Mouse (Mus musculus) embryonic stem cell, embryonic (primary cell): Measurements from ENCODE around the gene Xcl1.
"Not testable (repeated sequence)": the region's sequence is repeated elsewhere in the genome, so short reads cannot be mapped to it uniquely, and the experiment has no call there.

Experiments used
- CTCF ChIA-PET, 4 experiments: fragments of 300-600 bp in 2 of 4; fragments of 350-600 bp in 2 of 4; sonication (Branson Sonifier 250); formaldehyde crosslinking; loops; one replicate each; lab custom pipeline; 2022; ENCODE audit warnings: inconsistent platforms in 2 of 4; lab: Charles Lee
- POLR2A ChIA-PET, 4 experiments: fragments of 300-600 bp in 2 of 4; fragments of 350-600 bp in 2 of 4; sonication (Branson Sonifier 250); formaldehyde crosslinking; loops; one replicate each; lab custom pipeline; 2022; ENCODE audit warnings: antibody characterized with exemption in 4 of 4, inconsistent platforms in 1 of 4; lab: Charles Lee

Gene Xcl1

DNA sequence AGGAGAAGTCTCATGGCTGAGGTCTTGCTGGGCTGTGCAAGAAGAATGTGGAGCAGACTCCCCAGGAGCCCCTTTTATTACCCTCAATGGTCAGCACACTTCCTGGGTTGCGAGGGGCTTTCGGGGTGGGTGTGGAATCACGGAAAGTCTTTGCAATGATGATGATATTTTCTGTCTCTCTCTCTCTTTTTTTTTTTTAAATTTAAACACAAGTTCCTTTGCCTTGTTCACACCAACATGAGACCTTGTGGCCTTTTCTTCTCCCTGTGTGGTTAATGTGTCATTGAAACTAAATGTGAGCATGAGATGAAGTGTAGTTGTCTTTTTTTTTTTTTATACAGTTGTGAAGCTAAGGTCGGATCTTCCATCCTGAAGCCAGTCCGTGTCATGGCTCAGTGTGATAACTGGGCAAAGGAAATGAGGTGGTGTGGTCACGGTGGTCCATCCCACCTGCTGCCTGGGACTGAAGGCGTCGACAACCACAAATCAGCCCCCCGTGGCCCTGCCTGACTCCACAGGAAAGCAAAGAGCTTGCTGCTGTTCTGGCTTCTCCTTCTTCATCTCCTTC, at the start of gene Xcl1:
TSS of gene Xcl1 (minus strand) at position 51 of the 568 bp plus-strand sequence.
- ChIA-PET POLR2A (interaction anchor here in 1 of 4 experiments (0.6 kb wide), 1 partner anchor 27 kb away, joined by 3 read pairs; no protein-coding TSS in a partner anchor), CTCF (interaction anchor here in 1 of 4 experiments (0.6 kb wide), 1 partner anchor 1556 kb away, joined by 3 read pairs; no protein-coding TSS in a partner anchor)

DNA sequence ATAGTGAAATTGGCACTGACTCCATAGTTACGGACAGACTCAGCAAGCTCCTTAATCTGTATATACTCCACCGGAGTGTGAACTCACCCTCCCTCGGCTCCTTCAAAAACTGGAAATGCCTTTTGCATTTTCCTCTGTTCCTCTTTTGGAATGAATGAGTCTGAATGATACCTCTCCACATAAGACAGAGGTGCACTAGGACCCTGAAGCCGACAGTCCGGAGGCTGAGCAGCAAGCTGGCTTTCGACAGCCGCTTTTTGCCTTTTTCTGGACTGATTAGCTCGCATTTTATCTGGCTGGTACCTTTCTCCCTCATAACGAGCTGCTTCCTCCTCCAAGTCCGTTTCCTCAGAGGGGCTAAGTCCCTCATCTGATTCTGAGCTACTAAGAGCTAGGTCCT, 49.4 kb upstream of the Xcl1 start:
- CTCF ChIA-PET, result not testable (repeated sequence)
- POLR2A ChIA-PET, result interaction anchor here in 1 of 4 experiments (0.7 kb wide), 1 partner anchor 538 kb away, joined by 3 read pairs; no protein-coding TSS in a partner anchor

DNA sequence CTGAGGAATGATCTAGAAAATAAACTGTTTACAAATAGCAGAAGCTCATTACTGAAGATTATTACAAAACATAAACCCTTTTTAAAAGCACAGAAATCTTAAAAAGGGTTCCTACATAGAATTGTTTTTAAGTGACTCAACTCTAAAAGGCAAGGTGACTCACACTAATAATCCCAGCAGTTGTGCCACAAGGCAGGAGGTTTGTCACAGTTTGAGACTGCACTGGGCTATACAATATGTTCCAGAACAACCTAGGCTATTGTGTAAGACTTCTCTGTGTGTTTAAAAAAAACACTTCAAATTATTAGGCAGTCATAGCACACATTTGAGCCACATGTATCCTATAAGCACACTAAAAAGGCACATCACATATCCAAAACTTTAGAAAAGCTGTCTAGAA, 42.0 kb upstream of the Xcl1 start:
- ChIA-PET POLR2A (no interaction called here), CTCF (no interaction called here)

DNA sequence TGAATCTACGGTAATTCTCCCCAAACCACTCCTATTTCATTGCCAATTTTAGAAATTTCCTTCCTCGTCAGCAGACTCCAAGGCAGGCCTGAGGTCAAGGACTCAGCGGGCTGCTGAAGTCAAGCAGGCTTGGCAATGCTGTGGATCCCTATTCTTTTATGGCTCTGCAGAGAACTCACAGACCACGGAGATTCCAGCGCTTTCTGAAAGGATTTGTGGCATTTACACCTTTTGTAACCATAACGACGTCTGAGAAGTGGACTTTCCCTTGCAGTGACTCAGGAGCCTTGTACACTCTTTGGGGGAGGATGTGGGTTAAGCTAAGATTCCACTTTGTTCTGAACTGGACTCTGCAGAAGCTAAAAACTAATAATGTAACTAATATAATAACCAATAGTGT, 40.4 kb upstream of the Xcl1 start:
- POLR2A ChIA-PET, result no interaction called here

DNA sequence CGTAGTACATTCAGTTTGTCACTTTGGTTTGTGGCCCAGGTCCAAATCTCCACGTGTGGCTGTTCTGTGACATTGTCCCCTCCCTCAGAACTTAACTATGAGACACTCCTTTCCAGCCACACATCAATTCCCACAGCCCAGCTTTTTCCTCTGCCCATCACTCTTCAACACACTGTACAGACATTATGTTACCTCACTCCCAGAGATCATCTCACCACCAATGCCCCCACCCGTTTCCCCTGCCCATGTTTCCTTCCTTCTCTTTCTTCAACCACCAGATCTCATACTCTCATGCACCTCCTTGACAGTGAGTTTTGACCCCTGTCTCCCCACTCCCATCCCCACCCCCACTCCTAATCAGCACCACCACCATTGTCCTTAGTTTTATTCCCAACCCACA, 39.9 kb upstream of the Xcl1 start:
- ChIA-PET POLR2A (no interaction called here), CTCF (no interaction called here)

More for the DNA sequence above, 40.4 kb upstream of the Xcl1 start:
- CTCF ChIA-PET, result no interaction called here

DNA sequence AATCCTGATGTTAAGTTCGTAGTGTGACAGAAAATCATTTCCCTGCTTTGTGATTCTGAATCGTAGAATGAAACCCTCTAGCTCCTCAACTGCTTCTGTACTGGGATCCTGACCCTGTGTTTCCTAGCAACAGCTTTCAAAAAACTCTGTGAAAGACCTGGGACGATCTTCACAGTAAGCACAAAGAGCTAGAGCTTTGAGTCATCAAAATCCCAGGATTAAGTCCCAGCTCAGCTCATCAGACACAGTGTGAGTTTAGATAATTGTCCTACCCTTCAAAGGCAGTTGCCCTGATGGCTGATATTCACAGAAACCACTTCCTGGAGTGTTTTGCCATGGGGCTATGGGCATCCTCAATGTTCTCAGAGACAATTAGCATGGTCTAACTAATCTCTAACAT, 38.5 kb upstream of the Xcl1 start:
- POLR2A ChIA-PET, result no interaction called here
- CTCF ChIA-PET, result no interaction called here

DNA sequence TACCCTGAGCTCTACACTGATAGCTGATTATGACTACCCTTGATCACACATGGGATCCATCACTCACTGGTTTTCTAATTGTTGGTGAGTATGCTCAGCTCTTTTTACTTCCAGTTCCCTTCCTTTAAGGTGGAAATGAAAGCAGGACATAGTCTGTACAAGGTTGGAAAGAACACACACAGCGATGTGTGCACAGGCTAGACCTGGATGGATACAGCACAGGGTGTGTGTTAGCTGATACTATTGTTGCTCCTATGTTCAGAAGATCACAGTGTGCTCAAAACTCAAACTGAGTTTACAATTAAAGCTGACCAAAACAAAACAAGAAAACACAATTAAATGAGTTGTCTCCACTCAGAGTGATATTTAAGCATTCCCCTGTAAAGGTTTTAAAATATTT, 38.0 kb upstream of the Xcl1 start:
- POLR2A ChIA-PET, result no interaction called here

DNA sequence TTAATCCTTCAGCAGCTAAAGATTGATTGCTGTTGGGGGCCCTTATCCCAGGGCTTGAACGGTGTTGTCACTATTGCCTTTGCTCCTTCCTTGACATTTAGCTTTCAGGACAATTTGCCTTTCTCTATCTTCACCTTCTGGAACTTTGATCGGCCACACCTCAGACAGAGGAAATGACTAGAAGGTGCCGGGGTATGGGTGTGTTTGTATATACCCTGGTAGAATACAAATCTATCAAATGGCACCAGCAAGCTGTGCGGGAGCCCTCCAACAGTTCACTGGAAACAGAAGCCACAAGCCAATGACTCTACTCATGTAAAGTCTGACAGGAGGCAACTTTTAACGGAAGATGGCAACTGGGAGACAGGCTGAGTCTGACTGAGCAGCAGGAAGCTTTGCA, 37.4 kb upstream of the Xcl1 start:
- POLR2A ChIA-PET, result no interaction called here
- CTCF ChIA-PET, result no interaction called here

More for the DNA sequence above, 38.0 kb upstream of the Xcl1 start:
- CTCF ChIA-PET, result no interaction called here

DNA sequence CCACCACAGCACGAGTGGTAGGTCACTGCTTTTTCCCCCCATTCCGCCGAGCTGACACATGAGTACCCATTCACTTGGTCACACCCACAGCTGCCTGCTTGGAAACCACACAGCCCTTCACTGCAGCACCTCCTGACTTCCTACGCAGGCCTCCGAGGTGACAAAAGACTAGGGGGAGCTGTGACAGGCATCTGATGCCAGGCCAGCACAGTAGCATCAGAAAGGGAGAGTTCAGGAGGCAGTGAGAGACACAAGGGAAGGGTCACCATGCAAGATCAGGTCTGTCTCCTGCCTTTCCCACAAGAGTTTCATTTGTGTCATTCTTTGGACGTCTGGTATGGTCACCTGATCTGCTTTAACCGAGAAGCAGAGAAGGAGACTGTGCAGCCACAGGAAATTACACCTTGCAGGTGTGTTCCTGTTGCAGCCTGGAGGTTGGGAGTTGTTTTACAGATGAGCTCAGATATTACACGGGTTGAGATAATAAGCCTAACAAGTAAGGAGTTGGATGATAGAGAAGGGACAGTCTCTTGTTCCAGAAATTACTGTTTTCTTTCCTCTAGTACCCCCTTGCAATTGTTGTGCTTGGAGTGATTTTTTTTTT, 30.9 kb upstream of the Xcl1 start:
- CTCF ChIA-PET, result interaction anchor here in 2 of 4 experiments (0.6 to 0.7 kb wide), 2 partner anchors 53 to 153 kb away, joined by 3 to 7 read pairs; no protein-coding TSS in a partner anchor
- POLR2A ChIA-PET, result interaction anchor here in 2 of 4 experiments (0.5 to 0.6 kb wide), 2 partner anchors 884 to 1183 kb away, joined by 3 to 5 read pairs; no protein-coding TSS in a partner anchor

DNA sequence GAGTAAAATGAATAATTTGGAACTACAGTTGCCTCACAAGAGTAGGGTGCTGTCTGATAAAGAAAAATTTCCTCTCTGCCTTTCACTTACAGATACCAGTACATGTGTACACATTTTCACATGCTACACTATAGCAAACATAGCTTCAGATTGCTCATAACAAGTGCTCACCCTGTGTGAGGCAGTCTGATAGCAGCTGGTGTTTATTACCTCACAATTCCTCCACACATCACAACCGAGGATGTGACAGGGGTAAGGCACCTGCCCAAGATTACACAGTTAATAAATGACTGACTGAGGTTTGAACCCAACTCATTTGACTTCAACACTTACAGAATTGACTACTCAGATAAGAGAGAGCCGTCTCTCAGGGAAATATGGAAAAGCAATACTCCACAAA, 25.3 kb upstream of the Xcl1 start:
- ChIA-PET POLR2A (no interaction called here), CTCF (no interaction called here)

DNA sequence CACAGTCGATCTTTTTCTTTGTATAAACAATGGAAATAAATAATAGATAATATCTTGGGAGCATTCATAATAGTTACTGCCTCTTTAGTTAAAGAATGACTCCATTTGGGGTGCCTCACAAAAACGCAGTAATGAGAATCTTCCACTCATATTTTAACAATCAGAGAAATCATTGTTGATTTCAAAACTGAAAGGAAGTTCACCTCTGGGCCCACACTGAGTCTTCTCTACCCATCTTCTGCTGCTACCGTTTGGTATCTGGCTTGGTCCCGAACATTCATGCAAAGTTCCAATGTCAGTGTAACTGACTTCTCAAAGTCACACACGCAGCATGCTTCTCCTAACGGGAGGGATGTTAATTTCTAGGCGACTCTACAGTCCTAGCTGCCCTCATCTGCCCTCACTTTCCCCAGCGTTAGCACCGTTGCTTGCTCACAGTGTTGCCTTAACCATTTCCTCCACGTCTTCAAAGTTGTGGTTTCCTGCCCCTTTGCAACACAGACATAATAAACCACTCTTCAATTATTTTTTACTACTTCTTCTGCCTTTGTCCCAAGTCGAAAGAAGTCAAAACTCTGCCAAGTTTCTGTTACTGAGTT, 24.6 kb upstream of the Xcl1 start:
- ChIA-PET CTCF (no interaction called here), POLR2A (no interaction called here)

DNA sequence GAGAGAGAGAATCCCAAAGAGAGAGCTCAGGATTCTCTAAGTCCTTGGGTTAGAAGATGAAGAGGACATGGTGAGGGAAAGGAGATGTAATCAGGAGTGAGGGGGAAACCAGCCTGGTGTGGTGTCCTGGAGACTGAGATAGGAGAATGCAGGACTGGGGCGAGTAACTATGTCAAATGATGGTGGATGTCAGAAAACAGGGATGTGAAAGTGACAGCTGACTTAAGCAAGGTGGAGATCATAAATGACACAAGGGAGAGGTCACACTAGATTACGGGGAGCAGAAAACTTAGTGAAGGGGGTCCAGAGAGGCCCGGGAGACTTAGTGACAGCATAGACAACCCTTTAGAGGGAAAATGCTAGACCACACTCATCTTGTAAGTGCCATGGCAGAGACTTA, 23.8 kb upstream of the Xcl1 start:
- ChIA-PET POLR2A (no interaction called here), CTCF (no interaction called here)

DNA sequence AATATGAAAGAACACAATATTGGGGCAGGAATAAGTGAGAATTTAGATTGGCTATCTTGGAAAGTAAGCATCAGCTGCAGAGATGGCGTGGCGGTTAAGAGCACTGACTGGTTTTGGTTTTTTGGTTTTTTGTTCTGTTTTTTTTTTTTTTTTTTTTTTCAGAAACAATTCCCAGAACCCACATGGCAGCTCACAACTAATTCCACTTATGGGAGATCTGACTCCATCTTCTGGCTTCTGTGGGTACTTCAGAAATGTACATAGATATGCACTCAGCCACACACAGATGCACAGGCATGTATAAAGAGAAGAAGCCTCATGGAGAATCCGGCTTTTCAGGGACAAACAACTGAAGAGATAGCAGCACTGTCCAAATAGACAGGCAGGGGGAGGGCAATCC, 22.6 kb upstream of the Xcl1 start:
- ChIA-PET POLR2A (no interaction called here), CTCF (interaction anchor here in 1 of 4 experiments (0.7 kb wide), 1 partner anchor 623 kb away, joined by 4 read pairs; no protein-coding TSS in a partner anchor)

DNA sequence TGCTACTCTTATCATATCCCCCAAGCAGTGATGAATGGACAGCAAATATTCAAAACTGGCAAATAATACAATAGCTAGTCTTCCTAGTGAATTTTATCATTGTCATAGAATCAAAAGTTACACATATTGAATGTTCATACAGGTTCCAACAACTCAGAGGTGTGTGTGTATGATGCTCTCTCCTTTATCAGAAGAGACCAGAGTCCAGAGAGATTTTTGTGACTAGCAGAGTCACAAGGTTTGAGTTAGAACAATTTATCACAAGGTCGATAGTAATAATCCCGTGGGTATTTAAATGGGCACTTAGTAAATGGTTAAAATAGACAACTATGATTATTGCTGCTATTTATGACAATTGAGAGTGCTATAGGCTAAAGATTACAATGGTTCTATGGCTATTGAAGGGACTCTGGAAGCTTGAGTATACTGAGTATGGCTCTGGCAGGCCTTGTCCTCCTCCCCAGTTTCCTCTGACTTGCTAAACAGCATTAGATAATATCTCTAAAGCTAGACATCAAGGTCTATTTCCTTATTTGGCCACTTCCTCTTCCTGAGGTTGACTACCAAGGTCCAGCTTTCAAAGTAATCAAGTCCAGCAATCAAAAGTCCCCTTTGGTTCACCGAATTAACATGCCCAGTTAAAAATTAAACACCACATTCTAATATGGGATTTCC, 21.5 kb upstream of the Xcl1 start:
- ChIA-PET POLR2A (no interaction called here), CTCF (no interaction called here)

DNA sequence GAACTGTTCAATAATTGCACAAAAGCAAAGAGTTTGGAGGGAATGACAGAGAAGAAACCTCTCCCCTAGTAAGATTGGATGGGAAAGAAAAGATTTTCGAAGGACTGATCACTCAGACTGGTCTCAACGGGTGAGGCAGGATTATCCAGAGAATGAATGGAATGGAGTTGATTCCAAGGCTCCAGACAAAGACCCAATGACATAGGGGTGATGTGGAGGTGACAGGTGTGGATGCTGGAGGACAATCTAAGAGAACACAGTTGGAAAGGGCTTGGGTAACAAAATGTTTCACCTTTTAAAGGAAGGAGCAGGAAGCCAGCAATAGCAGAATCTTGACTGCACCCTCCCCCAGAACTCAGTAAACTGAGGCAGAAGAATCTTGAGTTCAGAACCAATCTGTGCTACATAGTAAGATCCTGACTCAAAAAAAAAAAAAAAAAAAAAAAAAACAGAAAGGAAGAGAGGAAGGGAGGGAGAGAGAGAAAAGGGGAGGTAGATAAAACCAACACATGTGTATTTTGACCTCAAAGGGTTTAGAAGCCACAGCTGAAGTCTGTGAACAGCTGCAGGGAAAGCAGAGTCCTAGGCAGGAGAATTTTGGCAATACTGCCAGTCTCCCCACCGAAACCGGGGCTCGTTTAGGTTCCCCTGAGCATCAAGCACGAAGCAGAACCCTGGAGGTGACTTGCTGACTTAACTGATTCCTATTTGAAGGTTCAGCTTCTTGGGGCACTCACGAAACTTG, 20.3 kb upstream of the Xcl1 start:
- CTCF ChIA-PET, result no interaction called here
- POLR2A ChIA-PET, result no interaction called here

DNA sequence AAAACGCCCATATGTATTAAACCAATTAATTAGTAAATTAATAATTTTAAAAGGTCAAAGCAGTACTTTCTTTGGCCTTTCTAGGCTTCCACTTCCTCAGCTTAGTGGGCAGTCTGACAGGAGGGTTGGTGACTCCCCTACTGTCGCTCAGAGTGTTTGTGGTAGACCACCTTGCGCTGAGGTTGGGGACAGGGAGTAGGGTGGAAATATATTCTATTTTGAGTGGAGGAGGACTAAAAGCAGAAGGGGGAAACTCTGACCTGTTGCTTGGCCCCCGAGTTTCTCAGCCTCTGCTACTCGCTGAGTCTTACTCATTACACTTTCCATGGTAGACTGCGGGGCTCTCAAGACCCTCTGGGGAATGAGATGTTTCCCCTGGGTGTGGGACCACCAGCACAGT, 18.2 kb upstream of the Xcl1 start:
- POLR2A ChIA-PET, result no interaction called here
- CTCF ChIA-PET, result no interaction called here

DNA sequence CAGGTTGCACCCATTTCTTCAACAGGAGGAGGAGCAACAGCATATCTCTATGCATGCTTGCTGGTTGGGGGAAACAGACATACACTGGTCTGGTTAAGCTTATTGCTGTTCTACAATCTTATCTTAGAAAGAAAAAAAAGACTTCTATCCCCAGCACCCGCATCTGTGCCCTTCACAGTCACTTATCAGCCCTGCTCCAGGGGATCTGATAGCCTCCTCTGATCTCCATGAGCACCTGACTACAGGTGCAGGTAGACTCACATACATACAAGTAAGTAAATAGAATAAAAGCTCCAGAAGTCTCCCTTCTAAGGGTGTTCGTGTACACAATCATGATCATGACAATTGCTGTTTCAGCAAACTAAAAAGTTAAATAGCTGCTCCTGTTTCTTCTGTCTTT, 733 bp upstream of the Xcl1 start:
- ChIA-PET CTCF (interaction anchor here in 1 of 4 experiments (0.6 kb wide), 1 partner anchor 1556 kb away, joined by 3 read pairs; no protein-coding TSS in a partner anchor), POLR2A (interaction anchor here in 1 of 4 experiments (0.6 kb wide), 1 partner anchor 26 kb away, joined by 3 read pairs; no protein-coding TSS in a partner anchor)

DNA sequence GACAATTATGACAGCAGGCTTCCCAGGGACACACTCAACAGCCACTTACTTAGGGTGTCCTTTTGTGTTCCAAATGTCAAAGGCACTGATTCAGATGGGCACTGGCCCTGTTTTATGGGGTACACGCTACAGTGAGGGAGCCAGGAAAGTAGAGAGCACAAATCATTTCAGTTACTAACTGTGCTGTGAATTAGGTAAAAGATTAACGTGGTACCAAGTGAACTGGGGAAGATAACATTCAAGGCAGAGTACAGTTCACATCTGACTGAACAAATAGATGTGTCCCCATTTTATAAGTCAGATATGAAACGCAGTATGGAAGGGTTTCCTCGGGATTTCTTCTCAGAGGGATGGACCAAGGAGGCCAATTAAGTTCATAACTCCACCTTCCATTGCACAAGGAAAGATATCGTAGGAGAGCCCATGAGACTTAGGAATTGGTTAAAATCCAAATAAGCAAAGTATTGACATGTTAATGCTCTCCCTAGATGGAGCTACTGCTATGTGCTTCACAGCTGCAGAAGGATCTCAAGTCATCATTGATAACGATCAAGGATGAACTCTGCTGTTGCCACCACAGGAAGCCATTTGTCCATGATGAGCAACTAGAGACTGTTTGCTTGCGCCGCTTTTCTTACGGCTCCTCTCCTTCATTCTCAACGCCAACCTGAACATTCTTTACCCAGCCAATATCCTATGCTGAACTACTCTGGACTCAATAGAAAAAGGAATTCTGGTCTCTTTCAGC, 1.7 kb downstream of the Xcl1 start:
- ChIA-PET CTCF (no interaction called here), POLR2A (no interaction called here)
